Mouse (Mus musculus) olfactory bulb, adult 2 months (tissue): ENCODE measurements at regions not wholly inside any gene's neighbourhood (a gene's known extent, or its start where the extent isn't known, plus 50 kb on each side); places are given as distances from the start of the nearest gene placed in this dataset.

ENCODE experiments used
- CTCF ChIP-seq: fragments of 200-500 bp; IDR thresholded peaks from 2 replicates; pipeline ENCODE4 v1.5.1; 2012; ENCODE audit warnings: low read depth, mild to moderate bottlenecking, low read length, moderate library complexity; ENCODE audit not compliant: insufficient read depth
- POLR2A ChIP-seq: fragments of 200-500 bp; IDR thresholded peaks from 2 replicates; pipeline ENCODE4 v1.6.1; 2012; ENCODE audit warnings: mild to moderate bottlenecking, low read depth, low read length, moderate library complexity; ENCODE audit not compliant: insufficient read depth

GRCm38 (mm10) chr5:52048790-52049189 is 141.5 kb downstream of the Dhx15 start:
- no peak for TF ChIP-seq CTCF
- TF ChIP-seq POLR2A = no peak
